Mouse (Mus musculus) CD8-positive naive resting alpha-beta T cell, adult 57 days (primary cell): ENCODE data around the gene S100b. TPM values are rescaled to one million over a fixed set of nuclear protein-coding genes. Genes with fewer than 3 reads are reported as not detected.

Source experiments
- total RNA-seq: library from RNA; stranded (reverse); gene quantifications from one replicate; pipeline ENCODE4 v1.2.4, GENCODE M21; 2023

S100b gene
- total RNA-seq, result not detected

DNA sequence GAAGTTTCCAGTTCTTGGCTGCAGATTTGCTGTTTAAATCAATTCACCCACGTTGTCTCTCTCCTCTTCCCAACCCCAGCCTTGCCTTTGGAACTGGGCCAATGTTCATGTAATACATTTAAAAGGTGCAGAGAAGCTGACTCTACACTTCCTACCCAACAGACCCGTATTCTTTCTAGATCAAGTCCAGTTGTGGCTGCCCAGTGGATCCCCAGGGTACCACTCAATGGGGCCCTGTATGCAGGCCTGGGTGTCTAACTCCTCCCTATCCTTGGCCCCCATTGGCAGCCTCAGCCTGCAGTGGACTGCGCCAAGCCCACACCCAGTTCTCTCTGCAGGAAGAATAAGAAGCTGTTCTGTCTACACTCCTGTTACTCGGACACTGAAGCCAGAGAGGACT is at the start of gene S100b:
Gene S100b (plus strand): TSS at position 318 of the 400 bp plus-strand sequence.

DNA sequence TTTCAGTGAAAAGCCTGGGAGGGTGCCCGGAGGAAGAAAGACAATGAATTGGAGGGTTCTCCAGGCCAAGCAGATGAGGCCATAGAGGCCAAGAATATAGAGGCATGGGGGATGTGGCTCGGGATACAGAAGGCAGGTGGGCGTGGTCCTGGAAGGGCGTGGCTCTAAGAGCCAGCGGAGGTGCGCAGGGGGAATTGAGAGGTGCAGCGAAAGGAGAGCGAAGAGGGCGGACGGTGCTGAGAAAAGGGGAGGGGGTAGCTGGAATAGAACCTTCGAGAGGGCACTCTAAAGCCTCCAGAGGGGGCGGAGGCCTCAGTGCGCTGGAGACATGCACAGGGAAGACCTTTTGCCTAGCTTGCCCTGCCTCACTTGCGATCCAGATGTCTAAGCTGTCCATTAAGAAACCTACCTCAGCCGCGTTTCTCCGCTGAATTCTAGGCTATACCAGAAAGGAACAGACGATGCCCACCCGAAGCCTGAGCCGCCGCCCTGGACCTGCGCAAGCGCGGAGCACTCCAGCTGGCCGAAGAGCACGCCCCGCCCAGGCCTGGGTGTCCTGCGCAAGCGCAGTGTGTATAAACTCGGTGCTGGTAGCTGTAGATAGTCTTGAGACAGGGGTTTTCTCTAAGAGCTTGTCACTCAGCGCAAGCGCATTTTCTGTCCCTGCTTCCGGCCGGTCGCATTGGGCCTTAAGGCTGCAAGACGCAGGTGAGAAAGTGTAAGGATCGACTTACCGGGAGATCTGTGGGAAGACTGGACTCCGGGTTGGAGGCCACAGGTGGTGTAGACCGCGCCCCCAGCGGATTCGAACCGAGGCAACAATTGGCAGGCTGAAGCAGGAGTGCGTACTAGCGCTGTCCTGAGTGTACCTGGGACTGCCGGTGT is 16.1 kb upstream of the S100b start, which contains the start of gene Prmt2:
Gene Prmt2 (minus strand): TSS at position 525 of the 885 bp plus-strand sequence.

Other genes starting within 250 kb of the S100b start
- 18.5 TPM for gene Zfp280b, start 221.2 kb upstream of the S100b start, total RNA-seq
- not detected for gene Slc5a4b, start 142.9 kb upstream of the S100b start, total RNA-seq
- gene Slc5a4a, start 106.4 kb upstream of the S100b start, total RNA-seq, result not detected
- 8.1 TPM for gene Prmt2, start 16.0 kb upstream of the S100b start, total RNA-seq
- 2.6 TPM for gene Dip2a, start 91.4 kb downstream of the S100b start, total RNA-seq
- not detected for gene AC141477.1, start 186.6 kb downstream of the S100b start, total RNA-seq
- gene Pcnt, start 188.9 kb downstream of the S100b start, total RNA-seq, result 67.8 TPM
- not detected for gene 2610028H24Rik, start 195.2 kb downstream of the S100b start, total RNA-seq
- gene Mcm3ap, start 215.1 kb downstream of the S100b start, total RNA-seq, result 74.8 TPM
- 1.5 TPM for gene Ybey, start 215.3 kb downstream of the S100b start, total RNA-seq